Mouse (Mus musculus) ZHBTc4 (cell line): ENCODE data around the gene Arhgap10.

ENCODE experiments used
- DNase-seq: peaks from one replicate; pipeline ENCODE4 v3.0.0-alpha.2; 2011; ENCODE audit warnings: low read depth, low spot score

The Arhgap10 gene

DNA sequence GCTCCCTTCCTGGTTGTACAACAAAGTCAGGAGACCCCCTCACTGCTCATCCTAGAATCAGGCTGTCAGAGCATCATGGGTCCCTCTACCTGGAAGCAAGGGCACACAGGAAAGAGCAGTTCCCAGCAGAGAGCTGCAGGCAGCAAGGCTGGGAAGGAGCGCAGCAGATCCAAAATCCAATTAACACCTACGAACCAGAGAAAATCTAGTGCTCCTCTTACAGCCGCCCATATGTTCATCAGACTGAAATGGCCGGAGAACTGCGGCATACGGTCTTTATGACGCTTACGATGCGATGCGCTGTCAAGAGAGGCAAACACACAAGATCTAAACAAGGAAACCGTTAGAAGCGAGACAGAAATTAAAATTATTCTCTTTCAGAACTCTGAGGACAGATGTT lies 229.3 kb downstream of the Arhgap10 start:
- DNase-seq = no peak

DNA sequence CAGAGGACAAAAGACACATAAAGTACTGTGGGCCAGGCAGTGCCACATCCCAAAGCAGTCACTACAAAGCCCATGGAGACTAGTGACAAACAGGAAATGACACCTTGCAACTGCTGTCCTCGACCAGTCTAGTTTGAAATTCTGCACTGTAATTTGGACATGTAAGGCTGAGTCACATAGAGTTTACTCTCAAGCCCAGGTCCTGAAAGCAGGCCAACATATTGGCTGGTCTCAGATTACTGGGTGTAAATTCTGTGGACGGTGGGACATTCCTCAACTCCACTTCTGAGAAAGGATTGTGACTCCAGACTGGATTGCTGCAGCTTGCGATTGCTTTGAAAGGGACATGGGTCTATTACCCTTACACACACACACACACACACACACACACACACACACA lies 229.7 kb downstream of the Arhgap10 start:
- DNase-seq = no peak

- no peak for DNase-seq
Measured at GRCm38 (mm10) chr8:77284473-77284872, 233.3 kb downstream of the Arhgap10 start.

DNA sequence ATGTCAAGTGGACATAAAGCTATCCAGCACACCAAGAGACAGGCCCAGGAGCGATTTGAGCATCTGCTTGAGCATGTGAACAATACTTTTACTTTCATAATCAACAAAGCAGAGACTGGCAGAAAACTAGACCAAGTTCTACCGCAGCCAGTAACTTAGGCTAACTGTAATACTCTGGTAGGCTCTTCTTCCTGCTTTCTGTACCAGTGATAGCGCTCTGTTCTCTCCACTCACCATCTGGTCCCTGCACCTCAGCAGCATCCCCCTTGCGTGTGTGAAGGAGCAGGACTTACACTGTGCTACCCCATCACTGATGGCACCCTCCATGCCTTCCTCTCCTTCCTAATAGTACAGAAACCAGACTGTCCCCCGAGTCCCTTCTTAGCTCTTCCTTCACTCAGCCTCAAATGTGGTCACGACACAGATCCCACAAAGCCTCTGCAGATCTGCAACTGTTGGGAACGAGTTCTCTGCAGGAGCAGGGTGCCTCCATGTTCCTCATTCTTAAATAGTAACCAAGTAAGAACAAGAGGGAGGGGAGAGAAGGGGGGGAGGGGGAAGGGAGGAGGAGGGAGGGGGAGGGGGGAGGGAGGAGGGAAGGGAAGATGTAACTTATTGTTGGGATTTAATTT lies 235.0 kb downstream of the Arhgap10 start:
- no peak for DNase-seq

DNA sequence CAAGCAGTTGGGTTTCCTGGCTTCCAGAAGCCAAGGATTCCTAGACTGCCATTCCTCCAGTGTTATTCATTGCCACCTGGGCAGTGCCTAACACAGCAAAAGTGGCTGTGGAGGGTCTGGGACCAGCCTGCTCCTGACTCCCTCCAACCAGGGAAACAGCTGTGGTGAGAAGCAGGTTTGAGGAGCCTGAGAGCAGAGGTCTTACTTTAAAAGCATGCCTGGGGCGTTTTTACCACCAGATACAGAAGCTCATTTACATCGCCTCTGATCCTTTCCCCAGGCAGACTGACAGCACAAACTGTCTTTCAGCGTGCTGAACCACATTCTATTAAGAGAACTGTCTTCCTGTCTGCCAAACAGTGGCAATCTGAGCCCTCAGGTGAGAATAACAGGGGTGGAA lies 237.8 kb downstream of the Arhgap10 start:
- DNase-seq = peak; percentile 12

GRCm38 (mm10) chr8:77278246-77278645 lies 239.5 kb downstream of the Arhgap10 start:
- DNase-seq = no peak

DNA sequence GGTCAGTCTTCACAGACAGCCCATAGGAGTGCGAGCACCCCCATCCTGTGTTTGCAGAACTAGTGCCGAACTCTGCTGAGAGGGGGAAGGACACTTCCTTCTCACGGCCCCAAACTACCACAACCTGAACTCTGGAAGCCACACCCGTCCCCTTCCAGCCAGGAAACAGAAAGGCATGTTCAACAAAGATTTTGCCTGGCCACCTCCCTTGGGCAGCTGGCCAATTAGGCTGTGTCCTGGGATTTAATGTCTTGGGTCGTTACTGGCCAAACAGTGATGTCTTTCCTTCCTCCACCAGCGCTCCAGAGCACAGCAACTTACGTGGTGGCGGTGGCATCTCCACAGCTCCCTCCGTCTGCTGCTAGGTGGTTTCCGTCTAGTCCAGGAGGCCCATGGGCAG lies 240.9 kb downstream of the Arhgap10 start:
- DNase-seq = no peak

- DNase-seq = no peak
Measured at GRCm38 (mm10) chr8:77275571-77275970, 242.2 kb downstream of the Arhgap10 start.

DNA sequence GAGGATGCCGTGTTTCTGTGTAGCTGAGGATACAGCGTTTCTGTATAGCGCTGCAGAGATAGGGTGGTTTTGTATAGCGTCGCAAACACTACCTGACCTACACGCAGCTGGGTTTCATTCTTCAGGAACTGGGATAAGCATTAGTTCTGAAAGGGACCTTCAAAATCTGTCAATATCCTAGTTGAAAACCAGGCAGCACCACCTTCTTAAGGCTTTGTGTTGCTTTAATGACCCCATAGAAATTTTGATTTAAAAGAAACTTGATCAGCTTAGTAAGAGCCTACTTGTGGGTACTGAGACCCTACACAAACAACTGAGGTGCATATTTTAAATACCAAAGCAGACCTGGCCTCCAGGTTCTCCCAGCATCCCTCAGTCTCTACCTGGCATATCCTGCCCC lies 245.6 kb downstream of the Arhgap10 start:
- peak; percentile 42 for DNase-seq

DNA sequence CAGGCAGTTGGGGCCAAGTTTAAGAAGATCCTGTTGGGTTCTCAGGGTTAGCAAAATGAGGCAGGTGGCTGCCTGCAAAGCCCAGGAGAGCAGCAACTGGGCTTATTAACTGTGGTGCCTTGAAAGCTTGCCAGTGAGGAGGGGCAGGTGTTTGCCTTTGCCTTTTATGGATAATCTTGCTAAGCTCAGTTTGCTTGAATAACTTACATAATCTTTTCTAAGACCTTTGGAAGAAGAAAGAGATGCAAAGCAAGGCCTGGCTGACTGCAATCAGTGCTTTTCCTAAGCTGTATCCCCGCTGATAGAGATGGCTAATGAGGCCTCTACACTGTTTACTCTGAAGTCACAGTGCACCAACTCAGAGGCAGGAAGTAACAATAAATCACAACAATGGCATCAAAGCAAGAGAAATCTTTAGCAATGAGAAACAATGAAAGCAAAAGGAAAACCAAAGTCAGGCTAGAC lies 249.8 kb downstream of the Arhgap10 start:
- DNase-seq = no peak

GRCm38 (mm10) chr8:77262216-77263009 lies 255.3 kb downstream of the Arhgap10 start:
- no peak for DNase-seq

DNA sequence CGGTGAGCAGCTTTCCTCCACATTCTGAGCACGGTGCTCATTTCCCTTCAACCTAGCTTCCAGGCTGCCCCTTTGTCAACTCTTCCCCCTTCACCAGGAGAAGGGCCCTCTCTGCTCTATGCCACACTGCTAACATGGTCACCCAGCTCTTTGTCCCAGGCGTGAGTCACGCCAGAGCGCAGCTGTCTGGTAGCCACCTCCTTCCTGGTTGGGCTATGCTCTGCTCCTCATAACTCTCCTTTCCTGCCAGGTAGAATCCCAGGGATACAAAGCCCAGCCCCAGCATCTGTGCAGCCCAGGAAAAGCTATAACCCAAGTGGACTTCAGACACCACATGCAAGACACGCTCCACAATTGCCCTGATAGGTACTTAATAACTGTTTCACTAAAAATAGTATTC lies 256.5 kb downstream of the Arhgap10 start:
- no peak for DNase-seq

- DNase-seq = no peak
Measured at GRCm38 (mm10) chr8:77257085-77257451, 260.7 kb downstream of the Arhgap10 start.

- no peak for DNase-seq
Measured at GRCm38 (mm10) chr8:77256450-77257084, 261.2 kb downstream of the Arhgap10 start.

- DNase-seq = no peak
Measured at GRCm38 (mm10) chr8:77254466-77254865, 263.3 kb downstream of the Arhgap10 start.

DNA sequence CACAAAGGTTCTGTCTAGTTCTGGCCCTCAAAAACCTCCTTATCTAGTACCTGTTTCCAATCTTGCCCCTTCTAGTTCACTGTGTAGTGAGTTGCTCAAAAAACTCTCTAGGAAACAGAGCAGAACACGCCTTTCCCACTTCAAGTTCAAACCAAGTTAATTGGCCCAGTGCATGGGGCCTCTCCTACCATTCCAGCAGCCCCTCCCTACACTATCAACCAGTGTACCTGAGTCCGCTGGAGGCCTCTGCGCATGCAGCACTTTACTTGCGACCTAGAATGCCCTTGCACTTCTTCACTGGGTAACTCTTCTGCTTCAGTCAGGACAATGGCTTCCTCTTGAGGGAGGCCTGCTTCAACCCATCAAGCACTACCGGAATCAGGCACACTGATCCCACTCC lies 266.6 kb downstream of the Arhgap10 start:
- no peak for DNase-seq

GRCm38 (mm10) chr8:77250094-77250493 lies 267.7 kb downstream of the Arhgap10 start:
- DNase-seq = peak; percentile 23

- no peak for DNase-seq
Measured at GRCm38 (mm10) chr8:77241381-77241780, 276.4 kb downstream of the Arhgap10 start.

DNA sequence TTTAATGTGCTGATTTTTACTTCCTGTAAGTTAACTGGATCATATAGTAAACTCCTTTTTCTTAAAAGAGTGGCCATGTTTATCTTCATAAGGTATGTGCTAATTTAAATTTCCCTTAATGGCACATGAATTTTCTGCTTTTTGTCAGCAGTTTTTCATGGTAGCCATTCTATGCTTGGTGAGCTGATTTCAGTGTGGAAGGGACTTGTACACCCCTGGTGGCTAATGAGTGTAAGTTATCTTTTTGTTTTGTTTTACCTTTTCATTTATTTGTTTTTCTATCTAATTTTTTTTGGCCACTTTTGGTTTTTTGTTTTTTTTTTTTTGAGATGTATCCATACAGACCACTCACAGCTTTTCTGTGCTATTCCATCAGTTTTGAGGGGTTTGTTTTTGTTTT lies 278.3 kb downstream of the Arhgap10 start:
- no peak for DNase-seq

DNA sequence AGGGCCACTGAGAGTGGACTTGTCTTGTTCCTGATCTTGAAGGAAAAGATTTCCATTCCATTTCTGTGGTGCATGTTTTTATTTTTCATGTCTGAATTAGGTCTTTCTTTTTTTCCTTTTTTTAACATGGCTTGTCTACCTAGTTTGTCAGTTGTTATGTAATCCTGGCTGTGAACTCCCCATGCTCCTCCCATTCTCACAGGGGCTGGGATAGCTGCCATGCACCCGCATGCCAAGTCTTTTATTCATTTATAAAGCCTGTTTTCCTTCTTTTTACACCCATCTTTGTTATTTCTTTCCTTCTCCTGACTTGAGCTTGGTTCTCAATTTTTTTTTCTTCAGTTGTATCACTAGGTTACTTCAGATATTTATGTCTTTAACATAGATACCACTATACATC lies 281.1 kb downstream of the Arhgap10 start:
- DNase-seq = no peak

- DNase-seq = no peak
Measured at GRCm38 (mm10) chr8:77232411-77232810, 285.3 kb downstream of the Arhgap10 start.

GRCm38 (mm10) chr8:77231834-77232233 lies 285.9 kb downstream of the Arhgap10 start:
- no peak for DNase-seq

- DNase-seq = no peak
Measured at GRCm38 (mm10) chr8:77231211-77231610, 286.5 kb downstream of the Arhgap10 start.
